Mouse (Mus musculus): ENCODE data around the gene Hist1h3g.
"Not testable (repeated sequence)": the region's sequence is repeated elsewhere in the genome, so short reads cannot be mapped to it uniquely, and the experiment has no call there.

DNA sequence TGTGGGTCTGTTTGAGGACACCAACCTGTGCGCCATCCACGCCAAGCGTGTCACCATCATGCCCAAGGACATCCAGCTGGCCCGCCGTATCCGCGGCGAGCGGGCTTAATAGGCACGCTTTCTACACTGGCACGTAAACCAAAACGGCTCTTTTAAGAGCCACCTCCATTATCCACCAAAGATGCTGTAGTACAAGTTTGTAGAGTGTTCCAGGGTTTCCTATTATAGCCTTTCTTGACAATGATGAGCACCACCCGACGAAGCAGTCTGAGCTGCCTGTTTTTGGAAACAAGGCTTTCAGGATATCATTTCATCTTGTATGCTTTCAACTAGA is 9.5 kb downstream of the Hist1h3g start:
- not testable (repeated sequence) for TF ChIP-seq CTCF (IDR thresholded peaks at IDR 0.05; ENCODE audit: control insufficient read depth, insufficient read depth, insufficient read length); CEBPB (IDR thresholded peaks at IDR 0.05; ENCODE audit: low read depth); MYOG (IDR thresholded peaks at IDR 0.05; ENCODE audit: control insufficient read depth, extremely low read depth, insufficient read length); MAX (IDR thresholded peaks at IDR 0.05)

Data from C2C12 (cell line).